Mouse (Mus musculus): ENCODE results near the gene Fzd5.

Gene Fzd5

GRCm38 (mm10) chr1:64690213-64691013 lies 47.1 kb downstream of the Fzd5 start, which contains the start of gene Ccnyl1:
Ccnyl1 (plus strand) TSS chr1:64690455.
- in situ Hi-C loops (cut with MseI, MboI), result loop anchor here in 1 of 2 experiments (25.0 kb wide), 1 partner anchor 1028 kb away; no protein-coding TSS in a partner anchor

GRCm38 (mm10) chr1:64689561-64690212 lies 47.9 kb downstream of the Fzd5 start:
- in situ Hi-C loops (cut with MseI, MboI), result loop anchor here in 1 of 2 experiments (25.0 kb wide), 1 partner anchor 1027 kb away; no protein-coding TSS in a partner anchor

DNA sequence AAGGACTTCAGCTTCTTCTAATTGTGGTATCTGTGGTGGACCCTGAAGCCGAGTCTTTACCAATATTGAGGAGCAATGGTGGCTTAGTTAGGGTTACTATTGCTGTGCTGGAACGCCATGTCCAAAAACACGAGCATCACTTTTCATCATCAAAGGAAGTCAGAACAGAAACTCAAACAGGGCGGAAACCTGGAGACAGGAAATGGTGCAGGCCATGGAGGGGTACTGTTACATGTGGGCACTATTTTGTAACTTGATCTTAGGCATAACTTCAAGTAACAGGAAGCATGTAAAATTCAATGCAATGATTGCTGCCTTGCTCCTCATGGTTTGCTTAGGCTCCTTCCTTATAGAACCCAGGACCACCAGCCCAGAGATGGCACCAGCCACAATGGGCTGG lies 49.5 kb downstream of the Fzd5 start:
- in situ Hi-C loops (cut with MseI, MboI), result loop anchor here in 1 of 2 experiments (25.0 kb wide), 1 partner anchor 1026 kb away; no protein-coding TSS in a partner anchor

GRCm38 (mm10) chr1:64684440-64684839 lies 53.1 kb downstream of the Fzd5 start:
- in situ Hi-C loops (cut with MseI, MboI), result loop anchor here in 1 of 2 experiments (25.0 kb wide), 1 partner anchor 1022 kb away; no protein-coding TSS in a partner anchor

GRCm38 (mm10) chr1:64683039-64683438 lies 54.5 kb downstream of the Fzd5 start:
- in situ Hi-C loops (cut with MseI, MboI), result loop anchor here in 1 of 2 experiments (25.0 kb wide), 1 partner anchor 1021 kb away; no protein-coding TSS in a partner anchor

- in situ Hi-C loops (cut with MseI, MboI), result loop anchor here in 1 of 2 experiments (25.0 kb wide), 1 partner anchor 1019 kb away; no protein-coding TSS in a partner anchor
Observed at GRCm38 (mm10) chr1:64681499-64681898, 56.1 kb downstream of the Fzd5 start.
